Mouse (Mus musculus) olfactory bulb, adult 2 months (tissue): ENCODE results near the gene Smarcb1.

Experiments used
- CTCF ChIP-seq: fragments of 200-500 bp; IDR thresholded peaks from 2 replicates; pipeline ENCODE4 v1.5.1; 2012; ENCODE audit warnings: low read depth, mild to moderate bottlenecking, low read length, moderate library complexity; ENCODE audit not compliant: insufficient read depth
- POLR2A ChIP-seq: fragments of 200-500 bp; IDR thresholded peaks from 2 replicates; pipeline ENCODE4 v1.6.1; 2012; ENCODE audit warnings: mild to moderate bottlenecking, low read depth, low read length, moderate library complexity; ENCODE audit not compliant: insufficient read depth

GRCm38 (mm10) chr10:75937851-75938643 lies 16.6 kb upstream of the Smarcb1 start:
- TF ChIP-seq POLR2A (no peak), CTCF (no peak)
